Mouse (Mus musculus): ENCODE results near the gene Gabrb2. TPM values are rescaled to one million over a fixed set of nuclear protein-coding genes. Genes with fewer than 3 reads are reported as not detected.

Gabrb2 gene
- total and polyA plus RNA-seq, 3 experiments = not detected

GRCm38 (mm10) chr11:42579804-42580203 lies 160.2 kb downstream of the Gabrb2 start:
- H3K36me3 ChIP-seq (ENCODE audit: control insufficient read depth in 1 of 2, insufficient read depth in 2 of 2, low read length in 2 of 2) = no peaks in the 10 kb centered on the region
- no peak for DNase-seq (ENCODE audit: low read depth, low spot score)
- H3K9ac ChIP-seq (ENCODE audit: control insufficient read depth, low read depth, low read length, poor library complexity, severe bottlenecking) = no peak overlapping the region
- H3K9me3 ChIP-seq (replicated peaks; ENCODE audit: insufficient read depth, low read length) = no peaks in the 10 kb centered on the region
- no peaks in the 10 kb centered on the region for H3K27me3 ChIP-seq (ENCODE audit: control insufficient read depth in 1 of 2, insufficient read depth in 2 of 2, low read length in 2 of 2)
- no peak overlapping the region for H3K4me3 ChIP-seq (ENCODE audit: control insufficient read depth in 1 of 2, insufficient read depth in 1 of 2, low read depth in 2 of 2, low read length in 2 of 2)
- TF ChIP-seq BHLHE40 (IDR thresholded peaks at IDR 0.05; ENCODE audit: borderline replicate concordance, low read depth, low read length) (no peak), CHD1 (IDR thresholded peaks at IDR 0.05; ENCODE audit: low read depth, low read length) (no peak), HCFC1 (IDR thresholded peaks at IDR 0.05; ENCODE audit: low read depth, low read length) (no peak), MYC (IDR thresholded peaks at IDR 0.05; ENCODE audit: low read depth, low read length) (no peak), USF2 (IDR thresholded peaks at IDR 0.05; ENCODE audit: borderline replicate concordance in 1 of 2, insufficient read depth in 1 of 2, low read depth in 1 of 2, low read length in 2 of 2) (no peak), POLR2AphosphoS5 (IDR thresholded peaks at IDR 0.05; ENCODE audit: borderline replicate concordance, low read depth, low read length) (no peak), MYB (IDR thresholded peaks at IDR 0.05; ENCODE audit: low read depth, low read length) (no peak), ZKSCAN1 (IDR thresholded peaks at IDR 0.05; ENCODE audit: low read depth, low read length) (no peak)
- H3K4me1 ChIP-seq (ENCODE audit: control insufficient read depth in 1 of 2, insufficient read depth in 2 of 2, low read length in 2 of 2) = no peaks in the 10 kb centered on the region
- no peaks in the 10 kb centered on the region for H3K79me2 ChIP-seq (ENCODE audit: control insufficient read depth, insufficient read depth, low read length, poor library complexity)
- no peak overlapping the region for H3K27ac ChIP-seq (ENCODE audit: control insufficient read depth, low read depth, low read length)

DNA sequence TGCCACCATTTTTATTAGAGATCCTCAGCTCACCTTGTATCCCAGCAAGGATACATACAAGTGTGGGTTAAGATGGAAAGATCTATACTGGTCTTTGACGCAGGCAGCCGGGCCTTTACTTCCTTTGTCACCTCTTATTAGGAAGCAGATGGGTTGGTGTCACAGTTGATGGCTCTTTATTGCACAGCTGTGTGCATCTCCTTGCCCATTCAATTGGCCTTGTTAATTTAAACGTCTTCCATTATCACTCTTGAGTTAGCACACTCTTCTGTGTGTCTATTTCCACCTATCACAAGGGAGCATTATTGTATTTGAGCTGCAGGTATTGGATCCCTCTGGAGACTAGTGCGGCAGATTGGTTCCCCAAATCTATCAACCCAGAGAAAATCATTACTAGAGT lies 161.6 kb downstream of the Gabrb2 start:
- no peak overlapping the region for H3K9ac ChIP-seq (ENCODE audit: control insufficient read depth, low read depth, low read length, poor library complexity, severe bottlenecking)
- no peak overlapping the region for H3K27ac ChIP-seq (ENCODE audit: control insufficient read depth, low read depth, low read length)
- H3K79me2 ChIP-seq (ENCODE audit: control insufficient read depth, insufficient read depth, low read length, poor library complexity) = no peaks in the 10 kb centered on the region
- no peak for DNase-seq (ENCODE audit: low read depth, low spot score)
- H3K36me3 ChIP-seq (ENCODE audit: control insufficient read depth in 1 of 2, insufficient read depth in 2 of 2, low read length in 2 of 2) = no peaks in the 10 kb centered on the region
- no peak for TF ChIP-seq MXI1 (IDR thresholded peaks at IDR 0.05; ENCODE audit: low read depth, low read length)
- no peak for TF ChIP-seq TCF12 (IDR thresholded peaks at IDR 0.05; ENCODE audit: low read depth, low read length)
- no peak for TF ChIP-seq ZMIZ1 (IDR thresholded peaks at IDR 0.05; ENCODE audit: low read depth, low read length)
- no peak for TF ChIP-seq CHD2 (IDR thresholded peaks at IDR 0.05; ENCODE audit: low read length)
- TF ChIP-seq MAFK (IDR thresholded peaks at IDR 0.05; ENCODE audit: borderline replicate concordance, low read depth, low read length) = no peak
- no peak overlapping the region for H3K4me3 ChIP-seq (ENCODE audit: control insufficient read depth in 1 of 2, insufficient read depth in 1 of 2, low read depth in 2 of 2, low read length in 2 of 2)
- no peaks in the 10 kb centered on the region for H3K27me3 ChIP-seq (ENCODE audit: control insufficient read depth in 1 of 2, insufficient read depth in 2 of 2, low read length in 2 of 2)
- H3K9me3 ChIP-seq (replicated peaks; ENCODE audit: insufficient read depth, low read length) = no peaks in the 10 kb centered on the region
- H3K4me1 ChIP-seq (ENCODE audit: control insufficient read depth in 1 of 2, insufficient read depth in 2 of 2, low read length in 2 of 2) = no peaks in the 10 kb centered on the region

DNA sequence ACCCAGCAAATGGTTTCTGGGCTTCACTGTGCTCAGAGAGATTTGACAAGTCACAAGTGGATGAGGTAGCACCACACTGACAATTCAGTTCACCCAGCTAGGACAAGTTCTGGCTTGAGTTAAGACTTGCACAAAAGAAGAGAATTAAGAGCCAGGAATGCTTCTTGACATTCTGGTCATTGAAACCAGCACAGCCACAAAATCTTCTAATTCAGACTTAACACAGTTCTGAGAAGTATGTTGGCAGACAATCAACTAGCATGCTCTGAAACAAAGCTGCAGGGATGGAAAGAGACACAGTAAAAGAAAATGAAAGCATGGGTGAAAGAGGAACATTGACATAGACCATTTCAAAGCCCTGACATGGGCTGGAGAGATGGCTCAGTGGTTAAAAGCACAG lies 162.2 kb downstream of the Gabrb2 start:
- Histone ChIP-seq H3K9ac (ENCODE audit: control insufficient read depth, low read depth, low read length, poor library complexity, severe bottlenecking) (no peak overlapping the region), H3K27me3 (ENCODE audit: control insufficient read depth in 1 of 2, insufficient read depth in 2 of 2, low read length in 2 of 2) (no peaks in the 10 kb centered on the region), H3K4me1 (ENCODE audit: control insufficient read depth in 1 of 2, insufficient read depth in 2 of 2, low read length in 2 of 2) (no peaks in the 10 kb centered on the region), H3K27ac (ENCODE audit: control insufficient read depth, low read depth, low read length) (no peak overlapping the region), H3K4me3 (ENCODE audit: control insufficient read depth in 1 of 2, insufficient read depth in 1 of 2, low read depth in 2 of 2, low read length in 2 of 2) (no peak overlapping the region), H3K79me2 (ENCODE audit: control insufficient read depth, insufficient read depth, low read length, poor library complexity) (no peaks in the 10 kb centered on the region), H3K36me3 (ENCODE audit: control insufficient read depth in 1 of 2, insufficient read depth in 2 of 2, low read length in 2 of 2) (no peaks in the 10 kb centered on the region), H3K9me3 (replicated peaks; ENCODE audit: insufficient read depth, low read length) (no peaks in the 10 kb centered on the region)
- DNase-seq (ENCODE audit: low read depth, low spot score) = no peak
- TF ChIP-seq TCF12 (IDR thresholded peaks at IDR 0.05; ENCODE audit: low read depth, low read length) (no peak), MXI1 (IDR thresholded peaks at IDR 0.05; ENCODE audit: low read depth, low read length) (no peak), TBP (IDR thresholded peaks at IDR 0.05; ENCODE audit: low read depth, low read length) (no peak), CTCF (IDR thresholded peaks at IDR 0.05 in 2 of 3, conservative IDR thresholded peaks at IDR 0.05 in 1 of 3; ENCODE audit: control insufficient read depth in 1 of 3, insufficient read depth in 1 of 3, low read depth in 2 of 3, low read length in 3 of 3, poor library complexity in 1 of 3, severe bottlenecking in 1 of 3) (no peak), ELF1 (IDR thresholded peaks at IDR 0.05; ENCODE audit: low read depth, low read length) (no peak), UBTF (IDR thresholded peaks at IDR 0.05; ENCODE audit: borderline replicate concordance, insufficient read depth, low read depth, low read length) (no peak), JUND (IDR thresholded peaks at IDR 0.05; ENCODE audit: low read depth, low read length) (no peak), ZKSCAN1 (IDR thresholded peaks at IDR 0.05; ENCODE audit: low read depth, low read length) (no peak), ZNF384 (IDR thresholded peaks at IDR 0.05; ENCODE audit: low read depth, low read length) (no peak)

All from MEL (cell line).